Mouse (Mus musculus) heart, adult 2 months (tissue): ENCODE data around the gene Zfp558.

ENCODE experiments used
- CTCF ChIP-seq: fragments of 200-600 bp; IDR thresholded peaks from 2 replicates; pipeline ENCODE4 v1.8.1; 2022; ENCODE audit warnings: antibody characterized with exemption, mild to moderate bottlenecking, moderate library complexity
- EP300 ChIP-seq: fragments of 200-500 bp; IDR thresholded peaks from 2 replicates; pipeline ENCODE4 v1.6.1; 2011; ENCODE audit warnings: low read depth, low read length, control low read depth; ENCODE audit not compliant: insufficient read depth

DNA sequence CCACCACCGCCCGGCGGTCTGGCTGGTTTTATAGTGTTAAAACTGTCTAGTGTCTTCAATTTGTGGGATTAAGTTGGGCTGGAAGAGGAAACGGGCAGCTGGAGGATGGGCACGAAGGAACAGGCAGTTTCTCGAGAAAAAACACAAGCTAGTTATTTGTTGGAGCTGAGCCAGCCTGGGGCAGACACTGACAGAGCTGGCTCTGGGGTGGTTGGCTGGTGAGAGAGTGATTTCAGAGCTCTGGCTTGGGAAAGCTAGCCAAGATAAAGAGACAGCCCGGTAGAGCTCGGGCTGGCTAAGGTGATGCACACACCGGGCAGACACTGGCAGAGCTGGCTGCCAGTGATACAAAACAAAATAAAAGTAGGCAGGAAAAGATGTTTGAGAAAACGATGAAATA, 46.4 kb downstream of the Zfp558 start:
- TF ChIP-seq EP300, result no peak
- TF ChIP-seq CTCF, result no peak
